Mouse (Mus musculus): ENCODE results near the gene Slc5a8. TPM values are rescaled to one million over a fixed set of nuclear protein-coding genes. Genes with fewer than 3 reads are reported as not detected.

Gene Slc5a8
- polyA plus RNA-seq, 1 experiment from 2014 or later: 0.04 TPM

GRCm38 (mm10) chr10:88888376-88888775, 2.6 kb downstream of the Slc5a8 start:
- no peak overlapping the region for H3K4me2 ChIP-seq
- H3K36me3 ChIP-seq: no peaks in the 10 kb centered on the region
- 90% methylated on average over 2 of the region's 2 CpGs for WGBS
- ATAC-seq (ENCODE audit: low FRiP score, low read depth): no peak
- no peak overlapping the region for H3K27ac ChIP-seq (replicated peaks)
- H3K27me3 ChIP-seq: peaks cover 24% of the 10 kb centered on the region
- H3K9ac ChIP-seq: no peak overlapping the region
- H3K9me3 ChIP-seq: no peaks in the 10 kb centered on the region
- no peak overlapping the region for H3K4me3 ChIP-seq
- peaks cover 10% of the 10 kb centered on the region for H3K4me1 ChIP-seq (replicated peaks)

DNA sequence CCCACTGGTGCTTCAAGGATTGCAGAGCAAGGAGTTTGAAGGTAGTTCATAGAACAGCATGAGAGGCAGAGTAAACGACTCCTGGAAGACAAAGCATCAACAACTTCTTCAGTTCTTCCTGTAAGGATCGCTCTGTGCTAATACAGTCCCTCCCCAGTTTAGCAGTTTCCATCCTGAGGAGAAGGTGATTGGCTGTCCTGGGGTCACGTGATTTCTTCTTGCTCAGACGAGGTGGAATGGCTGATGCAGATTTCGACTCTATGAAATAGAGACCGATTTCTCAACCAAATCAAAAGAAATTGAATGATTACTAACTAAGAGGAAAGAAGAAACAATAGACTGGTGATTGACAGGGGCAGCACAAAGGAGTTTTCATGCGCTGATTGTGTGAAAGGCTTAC, 5.6 kb downstream of the Slc5a8 start:
- Histone ChIP-seq H3K27ac (replicated peaks) (no peak overlapping the region), H3K36me3 (no peaks in the 10 kb centered on the region), H3K4me3 (no peak overlapping the region), H3K27me3 (peaks cover 2% of the 10 kb centered on the region; the same call in 1 of the 2 replicates), H3K4me1 (replicated peaks) (peaks cover 2% of the 10 kb centered on the region; the same call in 1 of the 2 replicates), H3K9me3 (no peaks in the 10 kb centered on the region), H3K4me2 (no peak overlapping the region), H3K9ac (no peak overlapping the region)
- 82% methylated on average over 7 of the region's 7 CpGs for WGBS
- no peak for ATAC-seq (ENCODE audit: low FRiP score, low read depth)

DNA sequence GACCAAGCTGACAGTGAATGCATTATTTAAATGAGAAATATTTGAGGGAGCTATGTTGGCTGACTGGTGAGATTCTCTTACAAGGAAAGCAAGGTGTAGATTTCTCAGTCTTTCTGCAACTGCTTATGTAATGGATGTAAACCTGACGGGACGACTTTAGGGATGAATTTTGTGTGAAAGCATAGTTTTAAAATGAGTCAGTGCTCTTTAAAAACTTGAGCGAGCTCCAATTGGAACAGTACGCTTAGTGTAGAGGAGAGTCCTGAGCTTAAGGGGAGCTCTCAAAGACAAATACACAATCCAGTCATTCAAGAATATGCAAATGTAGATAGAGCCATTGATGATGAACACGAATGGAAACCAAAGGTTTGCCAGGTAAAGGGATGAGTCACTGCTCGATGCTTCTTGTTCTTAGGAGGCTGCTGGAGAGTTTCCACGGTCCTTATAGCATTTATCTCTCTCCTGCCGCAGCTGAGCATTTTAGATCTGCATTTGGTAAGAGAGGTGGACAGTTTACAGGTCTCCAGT, 6.8 kb downstream of the Slc5a8 start:
- Histone ChIP-seq H3K4me3 (no peak overlapping the region), H3K4me1 (replicated peaks) (no peaks in the 10 kb centered on the region), H3K9me3 (no peaks in the 10 kb centered on the region), H3K9ac (no peak overlapping the region), H3K4me2 (no peak overlapping the region), H3K27me3 (no peaks in the 10 kb centered on the region), H3K27ac (replicated peaks) (no peak overlapping the region), H3K36me3 (no peaks in the 10 kb centered on the region)
- WGBS: 84% methylated on average over 8 of the region's 8 CpGs
- ATAC-seq (ENCODE audit: low FRiP score, low read depth): no peak

GRCm38 (mm10) chr10:88897032-88897431, 11.2 kb downstream of the Slc5a8 start:
- WGBS: 91% methylated on average over 6 of the region's 6 CpGs

DNA sequence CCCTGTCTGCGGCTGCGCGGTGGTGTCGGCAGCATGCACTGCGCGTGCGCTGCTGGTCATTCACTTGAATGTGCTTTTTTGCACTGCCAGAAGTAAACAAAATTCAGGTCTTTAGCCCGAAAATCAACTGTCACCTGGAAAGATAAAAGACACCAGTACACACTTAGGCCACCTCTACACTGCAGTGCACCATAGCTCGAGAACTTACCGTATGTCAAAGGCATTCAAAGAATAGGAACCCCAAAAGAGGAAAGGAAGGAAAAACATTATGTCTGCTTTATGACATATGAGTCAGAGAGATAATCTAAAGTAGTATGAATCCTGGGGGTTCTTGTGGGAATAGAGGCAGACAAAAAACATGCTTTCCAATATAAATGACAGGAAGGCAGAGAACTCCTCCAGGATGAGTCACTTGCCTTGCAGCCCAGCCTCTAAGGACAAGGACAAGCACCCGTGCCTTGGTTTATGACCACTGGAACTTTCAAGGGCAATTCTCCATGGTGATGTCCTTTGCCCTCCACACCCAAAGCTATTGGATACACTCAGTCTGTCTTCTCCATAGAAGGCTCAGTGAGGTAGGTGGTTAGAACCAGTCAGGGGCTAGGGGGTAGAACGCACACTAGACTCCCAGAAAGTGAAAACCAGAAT, 64.0 kb downstream of the Slc5a8 start:
- H3K9ac ChIP-seq: no peak overlapping the region
- 94% methylated on average over 12 of the region's 12 CpGs for WGBS
- no peak overlapping the region for H3K4me3 ChIP-seq
- no peak overlapping the region for H3K4me2 ChIP-seq
- no peaks in the 10 kb centered on the region for H3K27me3 ChIP-seq
- no peaks in the 10 kb centered on the region for H3K36me3 ChIP-seq
- no peak for ATAC-seq (ENCODE audit: low FRiP score, low read depth)
- H3K27ac ChIP-seq (replicated peaks): no peak overlapping the region
- H3K4me1 ChIP-seq (replicated peaks): no peaks in the 10 kb centered on the region
- H3K9me3 ChIP-seq: no peaks in the 10 kb centered on the region

More at GRCm38 (mm10) chr10:88897032-88897431, 11.2 kb downstream of the Slc5a8 start:
- Histone ChIP-seq H3K9ac (no peak overlapping the region), H3K27ac (replicated peaks) (no peak overlapping the region), H3K9me3 (no peaks in the 10 kb centered on the region), H3K27me3 (no peaks in the 10 kb centered on the region), H3K4me3 (no peak overlapping the region), H3K4me1 (replicated peaks) (no peaks in the 10 kb centered on the region), H3K4me2 (no peak overlapping the region), H3K36me3 (no peaks in the 10 kb centered on the region)
- no peak for ATAC-seq (ENCODE audit: low FRiP score, low read depth)

DNA sequence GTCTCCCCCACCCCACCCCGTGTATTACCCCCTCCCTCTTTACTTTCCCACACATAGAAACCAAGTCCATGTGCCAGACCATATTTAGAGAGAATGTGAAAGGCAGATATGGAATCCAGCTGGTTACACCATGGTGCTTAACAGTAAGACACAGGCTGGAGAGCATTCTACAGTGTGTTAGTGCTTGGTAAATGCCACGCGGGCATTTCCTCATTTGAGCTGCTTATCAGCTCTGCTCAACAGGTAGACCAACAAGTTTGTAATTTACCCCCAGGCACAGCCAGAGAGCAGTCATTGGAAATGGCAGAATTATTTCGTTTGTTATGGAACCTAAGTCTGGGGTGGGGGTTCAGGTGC, 64.5 kb downstream of the Slc5a8 start:
- WGBS: 83% methylated on average over 4 of the region's 4 CpGs
- Histone ChIP-seq H3K27me3 (no peaks in the 10 kb centered on the region), H3K4me3 (no peak overlapping the region), H3K4me2 (no peak overlapping the region), H3K9me3 (no peaks in the 10 kb centered on the region), H3K36me3 (no peaks in the 10 kb centered on the region), H3K4me1 (replicated peaks) (no peaks in the 10 kb centered on the region), H3K9ac (no peak overlapping the region), H3K27ac (replicated peaks) (no peak overlapping the region)
- ATAC-seq (ENCODE audit: low FRiP score, low read depth): no peak

GRCm38 (mm10) chr10:88960791-88961190, 75.0 kb downstream of the Slc5a8 start:
- 80% methylated on average over 5 of the region's 5 CpGs for WGBS
- Histone ChIP-seq H3K9me3 (no peaks in the 10 kb centered on the region), H3K27ac (replicated peaks) (no peak overlapping the region), H3K4me1 (replicated peaks) (no peaks in the 10 kb centered on the region), H3K4me3 (no peak overlapping the region), H3K36me3 (no peaks in the 10 kb centered on the region), H3K4me2 (no peak overlapping the region), H3K27me3 (no peaks in the 10 kb centered on the region), H3K9ac (no peak overlapping the region)
- no peak for ATAC-seq (ENCODE audit: low FRiP score, low read depth)

- H3K27ac ChIP-seq (replicated peaks): no peak overlapping the region
- no peak overlapping the region for H3K4me3 ChIP-seq
- 92% methylated on average over 5 of the region's 5 CpGs for WGBS
- H3K9me3 ChIP-seq: no peaks in the 10 kb centered on the region
- no peak overlapping the region for H3K4me2 ChIP-seq
- H3K27me3 ChIP-seq: no peaks in the 10 kb centered on the region
- H3K9ac ChIP-seq: no peak overlapping the region
- 0 out of 2 replicates have a peak, but pooled peaks cover 3% of the 10 kb centered on the region for H3K36me3 ChIP-seq
- no peaks in the 10 kb centered on the region for H3K4me1 ChIP-seq (replicated peaks)
- no peak for ATAC-seq (ENCODE audit: low FRiP score, low read depth)
Measured at GRCm38 (mm10) chr10:88968586-88968985, 82.8 kb downstream of the Slc5a8 start.

GRCm38 (mm10) chr10:88970951-88971725, 85.3 kb downstream of the Slc5a8 start:
- WGBS: 87% methylated on average over 7 of the region's 7 CpGs
- ATAC-seq (ENCODE audit: low FRiP score, low read depth): no peak
- Histone ChIP-seq H3K9me3 (no peaks in the 10 kb centered on the region), H3K4me2 (no peak overlapping the region), H3K4me1 (replicated peaks) (no peaks in the 10 kb centered on the region), H3K27ac (replicated peaks) (no peak overlapping the region), H3K9ac (no peak overlapping the region), H3K4me3 (no peak overlapping the region), H3K36me3 (0 out of 2 replicates have a peak, but pooled peaks cover 3% of the 10 kb centered on the region), H3K27me3 (no peaks in the 10 kb centered on the region)

GRCm38 (mm10) chr10:88978932-88979331, 93.1 kb downstream of the Slc5a8 start:
- no peak for ATAC-seq (ENCODE audit: low FRiP score, low read depth)
- no peaks in the 10 kb centered on the region for H3K36me3 ChIP-seq
- 63% methylated on average over 6 of the region's 6 CpGs for WGBS
- H3K4me2 ChIP-seq: no peak overlapping the region
- no peaks in the 10 kb centered on the region for H3K4me1 ChIP-seq (replicated peaks)
- no peak overlapping the region for H3K27ac ChIP-seq (replicated peaks)
- H3K27me3 ChIP-seq: no peaks in the 10 kb centered on the region
- no peak overlapping the region for H3K9ac ChIP-seq
- no peak overlapping the region for H3K4me3 ChIP-seq
- no peaks in the 10 kb centered on the region for H3K9me3 ChIP-seq

Measured in hindbrain, embryonic 15.5 days (tissue).